Mouse (Mus musculus): ENCODE measurements around the gene Tmub2.
A peak's percentile ranks its signal among the peaks of the same experiment; 100 is the strongest.

The Tmub2 gene

DNA sequence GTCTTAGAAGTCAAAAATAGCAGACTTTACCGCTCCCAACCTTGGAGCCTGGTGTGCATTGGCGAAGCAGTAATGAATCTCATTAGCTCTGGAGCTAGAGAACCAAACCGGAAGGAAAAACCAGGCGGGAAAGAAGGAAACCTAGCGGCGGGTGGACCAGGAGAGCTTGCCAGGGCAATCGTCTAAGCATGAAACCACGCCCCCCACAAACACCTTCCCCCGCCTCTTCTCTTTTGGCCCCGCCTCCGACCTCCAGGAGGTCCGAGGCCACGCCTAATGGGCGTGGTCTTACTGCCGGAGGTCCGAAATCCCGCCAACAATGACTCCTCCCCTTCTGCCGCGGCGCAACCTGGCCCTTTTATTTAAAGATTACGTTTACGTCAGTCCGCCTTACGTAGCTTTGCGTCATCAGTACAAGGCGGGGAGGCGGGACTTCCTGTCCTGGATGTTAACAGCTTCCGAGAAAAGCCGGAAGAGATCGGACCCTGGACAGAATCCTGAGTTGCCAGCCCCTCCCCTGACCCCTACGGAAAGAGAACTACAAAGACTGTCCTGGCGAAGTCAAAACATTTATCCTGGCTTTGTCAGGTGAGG is at the start of gene Tmub2:
TSS of gene Tmub2 (plus strand) at position 431 of the 594 bp plus-strand sequence.
- DNase-seq (ENCODE audit: low read depth, low spot score) = peak; percentile 99

DNA sequence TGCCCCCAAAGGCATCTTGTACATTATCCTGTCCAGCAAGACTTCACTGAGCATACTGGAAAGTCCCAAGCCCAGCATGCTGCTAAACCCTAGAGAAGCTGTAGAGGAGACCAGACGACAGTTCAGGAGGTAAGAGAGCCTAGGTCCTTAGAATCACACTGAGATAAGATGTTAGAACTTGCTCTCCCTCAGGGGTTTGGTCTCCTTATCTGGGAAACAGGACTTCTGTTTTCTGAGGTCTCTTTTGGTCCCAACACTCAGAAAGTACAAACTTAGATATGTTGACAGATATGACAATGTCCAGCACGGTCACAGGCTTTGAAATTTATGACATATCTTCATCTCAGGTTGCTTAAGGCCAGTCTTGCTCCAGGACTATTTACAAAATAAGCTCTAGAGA is 48.7 kb upstream of the Tmub2 start:
- DNase-seq (ENCODE audit: low read depth, low spot score) = no peak

DNA sequence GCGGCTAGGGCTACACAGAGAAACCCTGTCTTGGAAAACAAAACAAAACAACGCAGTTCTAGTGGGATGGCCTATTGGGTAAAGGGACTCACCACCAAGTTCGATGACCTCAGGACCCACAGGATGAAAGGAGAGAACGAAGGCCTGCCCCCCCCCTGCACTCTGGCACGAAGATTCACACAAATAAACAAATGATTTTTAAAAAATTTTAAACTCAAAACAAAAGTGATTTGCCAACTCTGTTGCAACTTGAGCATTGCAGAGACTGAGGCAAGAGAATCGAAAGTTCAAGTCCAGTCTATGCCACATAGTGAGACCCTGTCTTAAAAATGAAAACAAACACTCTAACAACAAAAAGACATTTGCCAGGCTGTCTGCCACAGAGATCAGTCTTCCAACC is 44.1 kb upstream of the Tmub2 start:
- DNase-seq (ENCODE audit: low read depth, low spot score) = no peak

DNA sequence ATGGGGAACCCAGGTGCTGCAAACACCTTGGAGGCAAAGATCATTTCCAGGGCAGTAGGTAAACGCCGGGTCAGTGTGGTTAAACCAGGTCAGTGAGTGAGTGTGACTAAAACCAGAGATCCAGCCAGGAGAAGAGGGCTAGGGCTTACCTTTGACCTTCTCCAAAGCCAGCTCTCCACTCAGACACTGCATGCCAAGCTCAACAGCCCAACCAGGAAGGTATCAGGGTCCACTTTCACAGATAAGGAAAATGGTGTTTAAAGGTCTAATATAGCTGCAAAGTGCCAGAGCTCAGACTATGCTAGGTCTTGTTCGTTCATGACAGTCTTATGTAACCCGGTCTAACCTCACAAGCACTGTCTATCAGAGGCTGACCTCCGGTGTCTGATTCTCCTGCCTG is 43.5 kb upstream of the Tmub2 start:
- no peak for DNase-seq (ENCODE audit: low read depth, low spot score)

DNA sequence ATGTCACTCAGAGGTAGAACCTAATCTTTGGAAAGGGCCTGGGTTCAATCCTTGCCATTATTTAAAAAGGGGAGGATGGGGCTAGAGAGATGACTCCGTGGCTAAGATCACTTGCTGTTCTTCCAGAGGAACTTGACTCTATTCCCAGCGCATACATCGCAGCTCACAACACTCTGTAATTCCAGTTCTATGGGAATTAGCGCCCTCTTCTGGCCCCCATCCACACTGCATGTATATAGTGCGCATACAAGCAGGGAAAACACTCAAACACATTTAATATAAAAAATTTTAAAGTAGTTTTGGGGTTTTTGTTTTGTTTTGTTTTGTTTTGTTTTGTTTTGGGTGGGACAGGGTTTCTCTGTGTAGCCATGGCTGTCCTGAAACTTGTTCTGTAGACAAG is 42.9 kb upstream of the Tmub2 start:
- no peak for DNase-seq (ENCODE audit: low read depth, low spot score)

DNA sequence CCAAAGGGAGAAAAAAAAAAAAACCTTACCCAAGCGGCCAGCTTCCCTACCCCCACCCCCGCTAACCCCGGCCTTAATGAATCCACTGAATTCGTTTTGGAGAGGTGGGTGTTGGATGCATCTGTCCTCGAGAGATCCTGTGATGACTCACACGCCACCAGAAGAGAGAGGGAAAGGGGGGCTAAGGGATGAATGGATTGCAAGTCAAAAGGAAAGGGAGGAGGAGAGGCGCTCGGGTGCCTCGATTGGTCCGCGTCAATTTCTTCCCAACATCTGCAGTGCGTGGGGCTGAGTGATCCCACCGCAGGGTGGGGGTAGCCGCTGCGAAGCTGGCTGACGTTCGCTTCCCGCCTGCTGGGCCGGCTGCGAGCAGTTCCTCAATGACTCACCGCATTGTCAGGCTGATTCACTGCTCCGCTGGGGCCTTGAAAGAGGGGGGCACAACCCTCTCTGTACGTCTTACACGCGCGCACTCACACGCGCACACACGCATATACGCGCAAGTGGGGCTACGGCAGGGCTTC is 39.7 kb upstream of the Tmub2 start:
- peak; percentile 34 for DNase-seq (ENCODE audit: low read depth, low spot score)

DNA sequence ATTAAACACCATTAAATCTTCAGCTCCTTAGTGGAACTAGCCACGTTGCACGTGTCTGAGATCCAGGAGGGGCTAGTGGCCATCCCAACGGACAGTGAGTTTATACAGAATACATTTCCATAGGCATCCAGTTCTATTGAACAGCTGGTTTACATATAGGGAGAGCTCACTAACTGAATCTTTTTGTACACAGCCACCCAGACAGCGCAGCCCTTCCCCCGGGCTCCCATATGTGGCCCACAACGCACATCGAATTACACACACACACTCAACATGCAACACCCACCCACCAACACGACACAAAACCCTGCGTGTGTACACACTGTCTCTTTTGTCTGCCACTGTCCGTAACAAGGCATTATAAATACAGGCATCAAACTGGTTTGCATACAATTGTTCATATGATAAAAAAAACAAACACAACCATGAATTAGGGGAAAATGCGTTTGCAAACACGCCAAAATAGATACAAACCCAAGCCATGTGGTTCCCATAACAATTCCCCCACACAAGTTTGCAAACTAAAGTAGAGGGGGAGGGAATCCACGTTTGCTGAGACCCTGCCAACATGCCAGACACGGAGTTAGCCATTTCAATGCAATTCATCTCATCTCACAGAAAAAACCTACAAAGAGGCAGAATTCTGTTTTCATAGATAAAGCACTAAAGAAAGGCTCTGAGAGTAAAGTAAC is 39.0 kb upstream of the Tmub2 start:
- DNase-seq (ENCODE audit: low read depth, low spot score) = no peak

DNA sequence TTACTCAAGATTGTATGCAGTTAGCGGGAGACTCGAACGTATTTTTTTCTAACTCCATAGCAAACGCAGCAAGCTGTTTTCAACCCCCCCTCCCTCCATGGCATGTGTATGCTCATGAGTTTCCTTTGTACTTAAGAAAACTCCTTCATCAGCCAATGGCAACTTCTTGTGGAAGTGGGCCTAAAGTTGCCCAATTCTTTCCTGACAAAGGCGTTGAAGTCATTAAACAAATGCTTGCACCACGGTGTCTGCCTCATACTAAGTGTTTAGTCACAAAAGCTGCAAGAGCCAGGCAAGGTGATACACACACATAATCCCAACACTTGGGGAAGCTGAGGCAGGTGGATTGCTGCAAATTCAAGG is 38.5 kb upstream of the Tmub2 start:
- DNase-seq (ENCODE audit: low read depth, low spot score) = no peak

DNA sequence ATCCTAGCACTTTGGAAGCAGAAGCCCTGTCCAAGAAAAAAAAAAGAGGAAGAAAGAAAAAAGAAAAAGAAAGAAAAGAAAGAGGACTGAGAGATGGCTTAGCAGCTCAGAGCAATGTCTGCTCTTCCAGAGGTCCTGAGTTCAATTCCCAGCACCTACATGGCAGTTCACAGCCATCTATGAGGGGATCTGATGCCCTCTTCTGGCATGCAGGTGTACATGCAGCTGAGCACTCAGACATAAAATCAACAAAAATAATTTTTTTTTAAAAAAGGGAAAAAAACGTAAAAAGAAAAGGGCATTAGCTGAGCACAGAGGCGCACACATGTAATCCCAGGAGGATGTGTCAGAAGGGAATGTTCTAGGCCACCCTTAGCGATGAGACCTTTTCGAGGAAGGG is 37.9 kb upstream of the Tmub2 start:
- DNase-seq (ENCODE audit: low read depth, low spot score) = no peak

DNA sequence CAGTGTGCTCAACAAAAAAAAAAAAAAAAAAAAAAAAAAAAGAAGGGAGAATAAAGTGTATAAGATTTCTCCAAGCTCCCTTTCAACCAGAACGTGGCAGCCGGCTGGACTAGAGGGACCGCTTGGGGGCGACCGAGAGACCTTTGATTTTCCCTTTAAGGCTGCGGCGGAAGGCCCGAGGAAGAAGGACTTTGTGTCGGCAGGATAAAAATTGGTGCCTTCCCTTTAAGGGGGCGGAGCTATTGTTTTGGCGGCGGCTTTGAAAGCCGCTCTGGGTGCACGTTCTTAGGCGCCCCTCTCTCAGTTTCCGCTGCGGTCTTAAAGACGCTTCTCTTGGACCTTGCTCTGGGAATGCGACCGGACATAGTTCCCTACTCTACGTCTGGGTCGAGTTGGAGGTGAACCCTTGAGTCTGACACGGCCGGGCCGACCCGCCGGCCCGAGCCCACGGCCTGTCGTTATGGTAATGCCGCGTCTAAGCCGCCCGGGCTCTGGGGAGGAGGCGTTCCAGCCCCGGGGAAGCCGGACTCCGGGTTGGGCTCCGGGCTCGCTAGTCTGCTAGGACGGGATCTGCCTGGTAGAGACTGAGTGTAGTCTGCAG is 36.0 kb upstream of the Tmub2 start, which contains the start of gene BC030867:
TSS of gene BC030867 (plus strand) at position 253 of the 601 bp plus-strand sequence.
- peak; percentile 92 for DNase-seq (ENCODE audit: low read depth, low spot score)

DNA sequence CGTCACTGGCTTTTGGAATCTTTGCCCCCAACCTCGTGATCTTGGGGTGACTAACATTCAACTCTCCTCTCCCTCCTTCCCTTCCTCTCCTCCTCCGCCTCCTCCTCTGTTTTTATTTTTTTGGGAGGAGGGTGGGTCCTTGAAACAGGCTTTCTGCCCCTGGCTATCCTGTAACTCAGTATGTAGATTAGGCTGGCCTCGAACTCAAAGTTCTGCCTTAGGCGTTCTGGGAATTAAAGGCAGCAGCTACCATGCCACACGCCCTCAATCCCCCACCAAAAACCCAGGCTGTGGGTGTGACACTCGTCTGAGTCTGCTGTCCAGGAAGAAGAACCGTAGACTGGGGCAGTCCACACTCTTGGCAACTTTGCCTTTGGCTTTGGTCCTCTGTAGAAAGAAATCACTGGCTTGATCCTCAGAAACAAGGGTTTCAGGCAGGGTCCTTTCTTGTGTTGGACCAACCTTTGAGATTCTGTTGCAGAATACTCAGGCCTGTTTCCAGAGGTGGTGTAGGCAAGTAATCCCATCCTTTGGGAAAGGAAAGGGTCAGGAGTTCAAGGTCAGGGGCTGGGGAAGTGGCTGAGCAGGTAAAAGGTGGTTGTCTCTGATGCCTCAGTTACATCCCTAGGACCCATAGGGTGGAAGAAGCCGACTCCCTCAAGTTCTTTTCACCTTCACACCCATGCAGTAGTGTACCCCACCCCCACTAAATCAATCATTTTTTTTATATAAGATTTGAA is 35.2 kb upstream of the Tmub2 start:
- DNase-seq (ENCODE audit: low read depth, low spot score) = no peak

DNA sequence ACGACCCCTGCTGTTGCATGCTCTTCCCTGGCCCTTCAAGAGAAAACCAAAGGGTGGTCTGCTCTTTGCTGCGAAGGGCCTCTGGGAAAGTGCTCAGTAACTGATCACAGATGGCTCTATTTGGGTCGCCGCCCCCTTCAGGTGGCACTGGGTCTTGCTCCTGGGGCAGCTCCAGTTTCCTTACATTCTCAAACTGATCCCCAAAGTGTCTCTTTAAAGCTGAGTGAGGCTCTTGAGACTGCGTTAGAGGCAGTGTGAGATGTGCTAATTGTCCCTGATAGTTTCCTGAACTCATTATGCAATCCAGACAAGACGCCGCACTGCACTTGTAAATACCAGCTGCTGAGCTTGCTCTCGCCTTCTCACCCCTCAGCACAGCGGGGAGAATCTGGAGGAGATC is 27.2 kb upstream of the Tmub2 start:
- no peak for DNase-seq (ENCODE audit: low read depth, low spot score)

DNA sequence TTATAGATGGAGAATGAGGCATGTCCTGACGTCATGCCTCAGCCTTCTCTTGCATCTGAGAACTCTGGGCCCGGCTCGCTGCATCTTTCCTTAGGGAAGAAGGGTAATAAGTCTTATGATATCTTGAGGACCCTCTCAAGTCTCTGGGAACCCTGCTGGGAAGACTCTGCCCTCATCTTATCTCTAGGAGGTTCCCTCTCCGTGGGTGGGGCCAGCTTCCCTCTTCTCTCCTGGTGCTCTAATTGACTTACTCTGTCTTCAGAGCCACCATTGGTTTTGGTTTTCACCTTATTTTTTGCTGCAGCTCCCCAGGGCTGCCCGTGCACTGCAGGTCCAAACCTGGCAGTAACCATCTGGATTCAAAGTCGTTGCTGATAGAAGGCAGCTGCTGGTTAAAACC is 26.6 kb upstream of the Tmub2 start:
- DNase-seq (ENCODE audit: low read depth, low spot score) = no peak

DNA sequence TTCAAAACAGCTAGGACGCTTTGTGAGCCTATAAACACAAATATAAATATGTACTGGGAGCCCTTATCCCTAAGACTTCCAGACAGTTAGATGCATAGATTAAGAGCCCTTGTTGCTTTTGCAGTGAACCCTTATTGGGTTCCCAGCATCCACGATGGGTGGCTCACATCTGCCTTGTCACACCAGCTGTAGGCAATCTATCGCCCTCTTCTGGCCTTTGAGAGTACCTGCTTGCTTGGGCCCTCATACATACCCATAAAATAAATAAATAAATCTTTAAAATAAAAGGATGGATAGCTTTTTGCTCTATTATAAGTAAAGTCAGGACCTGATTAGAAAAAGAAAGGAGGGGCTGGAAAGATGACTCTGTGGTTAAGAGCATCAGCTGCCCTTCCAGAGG is 26.2 kb upstream of the Tmub2 start:
- no peak for DNase-seq (ENCODE audit: low read depth, low spot score)

DNA sequence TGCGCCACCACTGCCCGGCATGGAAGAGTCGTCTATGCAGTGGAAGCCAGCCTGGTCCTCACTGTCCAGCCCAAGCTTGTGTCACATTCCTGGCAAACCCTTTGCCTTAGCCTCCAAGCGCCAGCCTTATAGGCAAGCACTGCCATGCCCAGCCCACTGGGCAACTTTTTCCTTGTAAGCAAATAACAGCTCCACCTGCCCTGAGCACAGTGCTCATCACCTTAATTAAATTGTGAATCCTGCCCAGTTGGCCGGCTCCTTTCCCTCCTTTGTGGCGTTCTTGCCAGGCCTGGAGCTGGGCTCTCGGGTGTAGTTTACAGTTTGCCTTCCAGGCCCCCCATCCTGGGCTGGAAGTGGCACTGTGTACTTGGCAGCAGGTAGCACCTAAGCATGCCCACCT is 21.5 kb upstream of the Tmub2 start:
- DNase-seq (ENCODE audit: low read depth, low spot score) = no peak

DNA sequence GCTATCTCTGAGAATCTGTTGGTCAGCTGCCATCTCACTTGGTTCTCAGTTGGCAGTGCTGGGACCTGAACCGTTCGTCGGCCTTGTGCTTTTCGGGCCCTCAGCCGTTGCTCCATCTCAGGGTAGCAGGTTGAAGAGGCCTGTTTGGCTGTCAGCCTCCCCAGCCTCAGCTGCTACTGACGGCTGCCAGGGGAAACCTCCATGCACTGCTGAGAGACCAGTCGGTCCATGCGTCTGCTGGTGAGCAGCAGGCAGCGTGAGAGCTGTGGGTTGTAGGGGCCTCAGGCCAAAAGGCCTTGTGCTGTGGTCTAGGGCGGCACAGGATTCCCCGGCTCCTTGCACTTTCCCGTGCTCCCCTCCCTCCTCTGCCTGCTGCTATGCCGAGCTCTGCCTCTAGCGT is 18.9 kb upstream of the Tmub2 start:
- DNase-seq (ENCODE audit: low read depth, low spot score) = no peak

DNA sequence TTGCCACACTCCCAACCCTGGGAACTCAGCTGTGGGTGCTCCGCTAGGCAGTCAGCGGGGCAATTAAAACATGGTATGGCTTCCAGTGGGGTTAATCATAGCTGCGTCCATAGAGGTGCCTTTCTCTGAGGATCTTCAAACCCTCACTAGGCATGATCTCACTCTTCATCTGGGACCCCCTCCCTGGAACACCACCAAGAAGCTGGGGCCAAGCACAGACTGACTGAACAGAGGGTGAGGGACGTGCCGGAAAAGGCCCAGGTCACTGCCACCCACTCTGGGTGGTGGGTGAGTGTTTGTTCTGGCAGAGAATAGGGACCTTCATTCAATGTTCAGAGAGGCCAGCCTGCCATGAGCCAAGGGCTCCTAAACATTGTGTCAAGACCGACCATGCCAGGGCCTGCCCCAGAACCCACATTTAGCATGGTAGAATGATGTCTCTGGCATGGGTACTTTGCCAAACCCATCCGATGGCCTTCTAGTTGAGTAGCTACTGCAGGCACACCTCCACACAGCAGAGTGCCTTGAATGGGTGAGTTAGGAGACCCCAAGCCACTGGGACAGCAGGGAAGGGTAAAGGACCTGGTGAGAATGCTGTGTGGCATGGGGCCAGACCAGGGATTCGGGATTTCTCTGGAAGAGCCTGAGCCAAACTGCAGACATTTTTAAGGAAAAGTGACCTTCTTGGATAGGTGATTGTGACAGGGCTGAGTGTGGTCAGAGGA is 17.9 kb upstream of the Tmub2 start:
- no peak for DNase-seq (ENCODE audit: low read depth, low spot score)

DNA sequence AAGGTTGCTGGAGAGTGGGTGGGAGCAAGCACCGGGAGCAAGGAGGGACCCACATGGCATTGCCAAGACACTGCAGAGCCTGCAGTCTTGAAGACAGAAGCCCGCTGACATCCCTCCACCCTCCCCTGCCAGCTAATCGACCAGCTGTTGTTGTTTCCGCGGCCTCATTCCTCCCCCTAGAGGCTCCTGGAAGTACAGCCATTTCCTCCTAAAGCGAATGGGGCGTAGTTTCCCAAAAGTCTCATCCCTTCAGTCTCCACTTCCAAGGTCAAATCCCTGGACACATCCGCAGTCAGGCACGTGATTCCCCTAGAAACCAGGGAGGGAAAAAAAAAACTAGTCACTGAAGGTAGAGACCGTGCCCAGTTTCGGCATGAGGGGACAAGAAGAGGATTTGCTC is 17.3 kb upstream of the Tmub2 start:
- DNase-seq (ENCODE audit: low read depth, low spot score) = peak; percentile 77

DNA sequence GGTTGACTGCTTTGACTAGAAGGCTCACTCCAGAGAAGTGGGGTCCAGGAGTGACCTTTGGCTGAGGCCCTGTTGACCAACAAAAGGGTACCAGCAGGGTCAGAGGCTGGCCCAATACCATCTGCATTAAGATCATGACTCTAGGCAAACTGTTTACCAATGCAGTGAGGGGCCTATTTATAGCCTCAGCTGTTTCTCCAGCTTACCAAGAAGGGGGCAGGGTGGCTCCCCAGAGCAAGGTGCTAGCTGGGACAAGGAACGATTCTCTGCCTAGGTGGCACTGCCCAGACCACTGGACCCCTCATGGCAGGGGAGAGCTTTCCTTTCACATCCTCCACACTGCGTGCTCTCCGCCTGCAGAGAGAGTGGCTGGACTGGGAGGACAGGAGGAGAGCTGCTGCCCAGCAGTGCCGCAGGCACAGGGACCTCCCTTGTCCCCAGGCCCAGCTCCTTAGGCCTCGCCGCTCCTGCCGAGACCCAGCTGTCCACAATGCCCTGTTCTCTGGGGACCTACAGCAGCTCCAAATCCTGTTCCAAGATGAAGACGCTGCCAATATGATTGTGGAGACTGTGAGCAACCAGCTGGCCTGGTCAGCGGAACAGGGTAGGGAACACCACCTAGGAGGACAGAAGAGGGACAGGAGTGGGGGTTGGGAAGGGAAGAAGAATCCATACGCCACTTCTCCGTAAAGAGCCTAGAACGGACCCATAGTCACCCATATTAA is 16.0 kb upstream of the Tmub2 start, which contains the start of gene Asb16:
TSS of gene Asb16 (plus strand) at position 224 of the 725 bp plus-strand sequence.
- DNase-seq (ENCODE audit: low read depth, low spot score) = peak; percentile 77

DNA sequence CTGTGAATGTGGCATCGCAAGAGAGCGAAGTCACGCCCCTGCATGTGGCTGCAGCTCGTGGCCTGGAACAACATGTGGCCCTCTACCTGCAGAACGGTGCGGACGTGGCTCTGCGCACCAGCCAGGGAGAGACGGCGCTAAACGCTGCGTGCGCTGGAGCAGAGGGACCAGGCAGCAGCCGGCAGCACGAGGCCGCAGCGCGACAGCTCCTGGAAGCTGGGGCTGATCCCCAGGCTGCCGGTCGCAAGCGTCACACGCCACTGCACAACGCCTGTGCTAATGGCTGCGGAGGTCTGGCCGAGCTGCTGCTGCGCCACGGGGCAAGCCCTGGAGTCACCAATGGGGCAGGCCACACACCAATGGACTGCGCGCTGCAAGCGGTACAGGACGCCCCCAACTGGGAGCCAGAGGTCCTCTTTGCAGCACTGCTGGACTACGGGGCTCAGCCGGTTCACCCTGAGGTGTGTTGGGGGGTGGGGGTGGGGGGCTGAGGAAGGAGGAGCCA is 8.3 kb upstream of the Tmub2 start:
- DNase-seq (ENCODE audit: low read depth, low spot score) = no peak

DNA sequence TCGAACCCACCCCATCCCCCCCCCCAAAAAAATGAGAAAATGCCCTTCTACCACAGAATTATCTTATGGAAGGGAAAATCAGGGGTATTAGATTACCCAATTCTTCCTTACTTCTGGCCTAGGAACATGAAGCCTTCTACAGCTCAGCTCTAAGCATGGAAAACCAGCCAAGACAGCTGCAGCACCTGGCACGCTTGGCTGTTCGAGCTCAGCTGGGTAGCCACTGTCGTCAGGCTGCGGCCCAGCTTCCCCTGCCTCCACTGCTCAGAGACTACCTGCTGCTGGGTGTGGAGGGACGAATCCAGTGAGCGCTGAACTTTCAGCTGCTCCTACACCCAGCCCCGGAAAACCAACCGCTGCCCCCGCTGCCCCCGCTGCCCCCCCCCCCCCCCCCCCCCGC is 7.0 kb upstream of the Tmub2 start:
- peak; percentile 77 for DNase-seq (ENCODE audit: low read depth, low spot score)

Data from skeletal muscle tissue, adult 2 months (tissue).